Mouse (Mus musculus) erythroblast, adult 5-6 weeks (primary cell): ENCODE results near the gene Cebpb. TPM values are rescaled to one million over a fixed set of nuclear protein-coding genes. Genes with fewer than 3 reads are reported as not detected.

ENCODE experiments used
- ATAC-seq: replicated peaks from 2 replicates; pipeline ENCODE4 v1.8.0; 2016; ENCODE audit warnings: moderate number of reproducible peaks, mild to moderate bottlenecking, moderate TSS enrichment, inconsistent platforms; ENCODE audit not compliant: poor library complexity, low FRiP score, severe bottlenecking
- total RNA-seq, 2 experiments: library from RNA; stranded (forward) in 1 of 2; stranded (reverse) in 1 of 2; fragments of 150-400 nt in 1 of 2; fragments of 200-764, 138-1000 nt in 1 of 2; gene quantifications; 2 replicates each; pipeline versions ENCODE4 v1.2.3 to v1.2.4; 2015 to 2017; ENCODE audit warnings: low replicate concordance in 2 of 2

Cebpb gene
- total RNA-seq, 2 experiments from 2014 or later: 7.3 to 8.8 TPM

GRCm38 (mm10) chr2:167661270-167662203 is 27.2 kb upstream of the Cebpb start, which contains the start of gene Gm20431:
Gene Gm20431, minus strand, starts transcription at chr2:167661496.
- peak; percentile 87 for ATAC-seq

- no peak for ATAC-seq
These were observed 26.0 kb upstream of the Cebpb start for GRCm38 (mm10) chr2:167662713-167663112.

GRCm38 (mm10) chr2:167665972-167666713 is 22.6 kb upstream of the Cebpb start:
- no peak for ATAC-seq

- ATAC-seq: no peak
These were observed 20.3 kb upstream of the Cebpb start for GRCm38 (mm10) chr2:167668426-167668825.

- ATAC-seq: no peak
These were observed 19.3 kb upstream of the Cebpb start for GRCm38 (mm10) chr2:167669398-167669797.

GRCm38 (mm10) chr2:167671101-167671633 is 17.5 kb upstream of the Cebpb start:
- ATAC-seq: no peak

GRCm38 (mm10) chr2:167672212-167672685 is 16.5 kb upstream of the Cebpb start:
- ATAC-seq: peak; percentile 86

- 0 out of 2 replicates have a peak, but pooled peaks have one; percentile 47 for ATAC-seq
These were observed 13.4 kb upstream of the Cebpb start for GRCm38 (mm10) chr2:167675120-167675909.

GRCm38 (mm10) chr2:167678600-167678999 is 10.1 kb upstream of the Cebpb start:
- no peak for ATAC-seq

GRCm38 (mm10) chr2:167679902-167680430 is 8.7 kb upstream of the Cebpb start:
- ATAC-seq: peak; percentile 79

GRCm38 (mm10) chr2:167680657-167681056 is 8.1 kb upstream of the Cebpb start:
- peak; percentile 64 for ATAC-seq

GRCm38 (mm10) chr2:167683721-167684120 is 5.0 kb upstream of the Cebpb start:
- ATAC-seq: no peak

GRCm38 (mm10) chr2:167685137-167685536 is 3.6 kb upstream of the Cebpb start:
- peak; percentile 61 for ATAC-seq

- no peak for ATAC-seq
These were observed 2.9 kb upstream of the Cebpb start for GRCm38 (mm10) chr2:167685865-167686264.

GRCm38 (mm10) chr2:167686382-167687249 is 2.1 kb upstream of the Cebpb start:
- no peak for ATAC-seq

- no peak for ATAC-seq
These were observed 1.5 kb upstream of the Cebpb start for GRCm38 (mm10) chr2:167687250-167687586.

- ATAC-seq: no peak
These were observed 1.0 kb upstream of the Cebpb start for GRCm38 (mm10) chr2:167687651-167688101.

- ATAC-seq: no peak
These were observed 603 bp upstream of the Cebpb start for GRCm38 (mm10) chr2:167688126-167688497.
